Mouse (Mus musculus): ENCODE measurements around the gene Map1lc3b.

GRCm38 (mm10) chr8:121573275-121573674 lies 16.9 kb upstream of the Map1lc3b start:
- TF ChIP-seq POLR2A (IDR thresholded peaks at IDR 0.05; ENCODE audit: extremely low read depth, insufficient read depth, low read length) (no peak), CTCF (IDR thresholded peaks at IDR 0.05; ENCODE audit: low read depth, low read length) (peak; percentile 31; the same call in 1 of the 2 replicates)
